ENCODE assay signal across 23 mouse cellular contexts in the genomic region with DNA sequence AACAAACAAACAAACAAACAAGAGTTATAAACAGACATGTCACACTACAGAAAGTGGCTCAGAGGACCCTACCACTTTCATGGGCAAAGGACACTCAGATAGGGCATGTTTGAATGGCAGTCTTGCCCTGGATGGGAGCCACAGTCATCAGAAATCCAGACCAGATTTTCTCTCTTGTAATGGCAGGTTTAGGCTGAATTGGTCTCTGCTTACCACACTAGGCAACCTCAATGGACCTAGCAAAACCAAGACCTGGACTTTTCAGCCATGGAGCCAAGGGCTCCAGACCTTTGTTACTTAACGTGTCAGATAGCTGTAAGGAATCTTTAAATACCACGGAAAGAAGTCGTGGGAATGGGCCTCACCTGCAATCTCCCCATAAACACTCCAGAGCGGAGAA. TPM values are rescaled to one million over a fixed set of nuclear protein-coding genes. Genes with fewer than 3 reads are reported as not detected.
DNase-seq lines count a peak whose midpoint lies in the region; ATAC-seq lines count a peak whose summit lies in the region.
"Had no signal": no experiment of that assay in that cellular context is flagged by ENCODE, and none has a peak within 500 bp of the region (broad histone marks: within the 10 kb centered on the region; RNA-seq: fewer than 3 reads in every experiment).

No protein-coding gene starts in this region.

- no peak for ATAC-seq in cerebellum, adult (ENCODE audit: insufficient number of reproducible peaks, low FRiP score, low TSS enrichment)
- no peak for ATAC-seq in hindbrain, embryonic 13.5 days (ENCODE audit: low FRiP score)
- ATAC-seq in hindbrain, embryonic 12.5 days (ENCODE audit: low FRiP score), result no peak
- ATAC-seq in hindbrain, embryonic 15.5 days (ENCODE audit: low FRiP score, low read depth), result no peak

- H3K27ac ChIP-seq in hindbrain, embryonic 13.5 days, result no peak overlapping the region
- no peak overlapping the region for H3K27ac ChIP-seq in hindbrain, embryonic 12.5 days
- no peak overlapping the region for H3K27ac ChIP-seq in hindbrain, embryonic 15.5 days (replicated peaks)
- H3K27ac ChIP-seq: limb, embryonic 10.5 days; liver, embryonic 12.5 days; lung, embryonic 15.5 days; macrophage; stomach, embryonic 15.5 days had no signal

- H3K27me3 ChIP-seq in hindbrain, embryonic 13.5 days, result peaks cover 62% of the 10 kb centered on the region
- peaks cover 68% of the 10 kb centered on the region for H3K27me3 ChIP-seq in hindbrain, embryonic 12.5 days
- H3K27me3 ChIP-seq in hindbrain, embryonic 15.5 days, result peaks cover 13% of the 10 kb centered on the region; the same call in 1 of the 2 replicates

- H3K9me3 ChIP-seq in hindbrain, embryonic 13.5 days, result no peaks in the 10 kb centered on the region
- H3K9me3 ChIP-seq in hindbrain, embryonic 12.5 days (replicated peaks), result no peaks in the 10 kb centered on the region
- H3K9me3 ChIP-seq in hindbrain, embryonic 15.5 days, result no peaks in the 10 kb centered on the region
- H3K9me3 ChIP-seq: limb, embryonic 10.5 days; liver, embryonic 12.5 days; lung, embryonic 15.5 days; stomach, embryonic 15.5 days had no signal

- no peak overlapping the region for H3K9ac ChIP-seq in hindbrain, embryonic 13.5 days
- H3K9ac ChIP-seq in hindbrain, embryonic 12.5 days, result no peak overlapping the region
- H3K9ac ChIP-seq in hindbrain, embryonic 15.5 days, result no peak overlapping the region
- H3K9ac ChIP-seq: liver, embryonic 12.5 days; lung, embryonic 15.5 days; stomach, embryonic 15.5 days had no signal

- peak overlapping the region; percentile 80; the same call in 1 of the 2 replicates for H3K4me2 ChIP-seq in hindbrain, embryonic 13.5 days
- no peak overlapping the region for H3K4me2 ChIP-seq in hindbrain, embryonic 12.5 days (replicated peaks)
- peak overlapping the region; percentile 62 for H3K4me2 ChIP-seq in hindbrain, embryonic 15.5 days

- H3K36me3 ChIP-seq in hindbrain, embryonic 13.5 days, result no peaks in the 10 kb centered on the region
- H3K36me3 ChIP-seq in hindbrain, embryonic 12.5 days, result no peaks in the 10 kb centered on the region
- H3K36me3 ChIP-seq in hindbrain, embryonic 15.5 days, result no peaks in the 10 kb centered on the region
- H3K36me3 ChIP-seq: limb, embryonic 10.5 days; liver, embryonic 12.5 days; lung, embryonic 15.5 days; stomach, embryonic 15.5 days had no signal

- 0 out of 2 replicates have a peak overlapping the region, but pooled peaks have one; percentile 63 for H3K4me3 ChIP-seq in hindbrain, embryonic 13.5 days
- no peak overlapping the region for H3K4me3 ChIP-seq in hindbrain, embryonic 12.5 days
- H3K4me3 ChIP-seq in hindbrain, embryonic 15.5 days, result peak overlapping the region; percentile 64; the same call in 1 of the 2 replicates
- H3K4me3 ChIP-seq: lung, embryonic 15.5 days had no signal

- peaks cover 35% of the 10 kb centered on the region for H3K4me1 ChIP-seq in hindbrain, embryonic 13.5 days (replicated peaks)
- H3K4me1 ChIP-seq in hindbrain, embryonic 12.5 days, result peaks cover 27% of the 10 kb centered on the region
- H3K4me1 ChIP-seq in hindbrain, embryonic 15.5 days (replicated peaks), result peaks cover 34% of the 10 kb centered on the region

- DNase-seq in cerebellum, postnatal 10 days, result peak; percentile 36 to 59
- DNase-seq in retina, embryonic 14.5 days (ENCODE audit: low spot score), result peak; percentile 55
- DNase-seq in right cerebral cortex, postnatal 25 days, result no peak
- no peak for DNase-seq in gastrocnemius, postnatal 25 days
- DNase-seq: adrenal gland, adult 2 months; gastrocnemius, postnatal 14 days had no signal

- WGBS in hindbrain, embryonic 13.5 days, result 26% methylated on average over 4 of the region's 4 CpGs
- WGBS in hindbrain, embryonic 12.5 days, result 24% methylated on average over 4 of the region's 4 CpGs
- WGBS in hindbrain, embryonic 15.5 days, result 18% methylated on average over 4 of the region's 4 CpGs

RNA-seq across cellular contexts. Expression of gene Rtbdn, which starts 3.1 kb away (rescaled TPM):
- polyA plus RNA-seq in hindbrain, embryonic 13.5 days (2015; fragmentation: Nextera tagmentation; extraction: Ambion mirVana), result 1.8 and 2.4 TPM in 2 replicates
- polyA plus RNA-seq in hindbrain, embryonic 12.5 days (2016; fragmentation: Nextera tagmentation; extraction: Ambion mirVana), result 1.5 and 1.6 TPM in 2 replicates
- polyA plus RNA-seq in hindbrain, embryonic 15.5 days (2015; fragmentation: Nextera tagmentation; extraction: Ambion mirVana), result 2.8 and 3.5 TPM in 2 replicates
- not detected for total RNA-seq in gastrocnemius, postnatal 25 days (2021)
- total RNA-seq: adrenal gland, adult 2 months; gastrocnemius, postnatal 14 days; heart, adult 8-10 months; monocyte, adult 5-6 weeks; neutrophil, adult 5-6 weeks had no signal
- polyA plus RNA-seq: CD4-positive, CD25-positive, alpha-beta regulatory T cell, adult 4 months; macrophage; spleen, adult 2 months had no signal

RNA-seq across cellular contexts. Expression of gene Mast1, which starts 6.5 kb away (rescaled TPM):
- 59.1 and 62.2 TPM in 2 replicates for polyA plus RNA-seq in hindbrain, embryonic 13.5 days (2015; fragmentation: Nextera tagmentation; extraction: Ambion mirVana)
- 36.8 and 37.9 TPM in 2 replicates for polyA plus RNA-seq in hindbrain, embryonic 12.5 days (2016; fragmentation: Nextera tagmentation; extraction: Ambion mirVana)
- polyA plus RNA-seq in hindbrain, embryonic 15.5 days (2015; fragmentation: Nextera tagmentation; extraction: Ambion mirVana), result 72.4 and 81.1 TPM in 2 replicates
- not detected for total RNA-seq in gastrocnemius, postnatal 25 days (2021)
- total RNA-seq: monocyte, adult 5-6 weeks had no signal

RNA-seq across cellular contexts. Expression of gene Gm49661, which starts 25.5 kb away (rescaled TPM):
- not detected in 2 replicates for polyA plus RNA-seq in hindbrain, embryonic 13.5 days (2015; fragmentation: Nextera tagmentation; extraction: Ambion mirVana)
- not detected in 2 replicates for polyA plus RNA-seq in hindbrain, embryonic 12.5 days (2016; fragmentation: Nextera tagmentation; extraction: Ambion mirVana)
- not detected in 2 replicates for polyA plus RNA-seq in hindbrain, embryonic 15.5 days (2015; fragmentation: Nextera tagmentation; extraction: Ambion mirVana)
- total RNA-seq in gastrocnemius, postnatal 25 days (2021), result not detected
- total RNA-seq: gastrocnemius, postnatal 14 days; layer of hippocampus, adult 8-10 months; left cerebral cortex, adult 18-20 months; monocyte, adult 5-6 weeks; neutrophil, adult 5-6 weeks had no signal
- polyA plus RNA-seq: adrenal gland, adult 2 months; CD4-positive, CD25-positive, alpha-beta regulatory T cell, adult 4 months; heart, embryonic 16.5 days; limb, embryonic 10.5 days; liver, embryonic 12.5 days; lung, embryonic 15.5 days; macrophage; spleen, adult 2 months; stomach, embryonic 15.5 days had no signal

RNA-seq across cellular contexts. Expression of gene Prdx2, which starts 25.7 kb away (rescaled TPM):
- polyA plus RNA-seq in hindbrain, embryonic 13.5 days (2015; fragmentation: Nextera tagmentation; extraction: Ambion mirVana), result 1,362 and 1,388 TPM in 2 replicates
- polyA plus RNA-seq in hindbrain, embryonic 12.5 days (2016; fragmentation: Nextera tagmentation; extraction: Ambion mirVana), result 1,088 and 1,187 TPM in 2 replicates
- polyA plus RNA-seq in hindbrain, embryonic 15.5 days (2015; fragmentation: Nextera tagmentation; extraction: Ambion mirVana), result 1,124 and 1,185 TPM in 2 replicates
- total RNA-seq in gastrocnemius, postnatal 25 days (2021), result 100 to 1,000 TPM; 192 to 200 TPM

RNA-seq across cellular contexts. Expression of gene Rnaseh2a, which starts 25.9 kb away (rescaled TPM):
- 61.4 and 62.1 TPM in 2 replicates for polyA plus RNA-seq in hindbrain, embryonic 13.5 days (2015; fragmentation: Nextera tagmentation; extraction: Ambion mirVana)
- 77.4 and 77.9 TPM in 2 replicates for polyA plus RNA-seq in hindbrain, embryonic 12.5 days (2016; fragmentation: Nextera tagmentation; extraction: Ambion mirVana)
- polyA plus RNA-seq in hindbrain, embryonic 15.5 days (2015; fragmentation: Nextera tagmentation; extraction: Ambion mirVana), result 54.2 and 59.8 TPM in 2 replicates
- 10 to 100 TPM; 22.2 to 24.7 TPM for total RNA-seq in gastrocnemius, postnatal 25 days (2021)

Comparison
In these comparisons a context has a peak if more than half of its experiments do, and no peak if none do; other contexts are left out.
1. DNase-seq: peak in cerebellum, postnatal 10 days (2 of 2) and retina, embryonic 14.5 days (single experiment); none in right cerebral cortex, postnatal 25 days (single experiment) and gastrocnemius, postnatal 25 days (single experiment).